Mouse (Mus musculus): ENCODE results near the gene Scamp2. TPM values are rescaled to one million over a fixed set of nuclear protein-coding genes. Genes with fewer than 3 reads are reported as not detected.

Gene Scamp2
- total RNA-seq (2017): 15.3 and 25.0 TPM in 2 replicates

DNA sequence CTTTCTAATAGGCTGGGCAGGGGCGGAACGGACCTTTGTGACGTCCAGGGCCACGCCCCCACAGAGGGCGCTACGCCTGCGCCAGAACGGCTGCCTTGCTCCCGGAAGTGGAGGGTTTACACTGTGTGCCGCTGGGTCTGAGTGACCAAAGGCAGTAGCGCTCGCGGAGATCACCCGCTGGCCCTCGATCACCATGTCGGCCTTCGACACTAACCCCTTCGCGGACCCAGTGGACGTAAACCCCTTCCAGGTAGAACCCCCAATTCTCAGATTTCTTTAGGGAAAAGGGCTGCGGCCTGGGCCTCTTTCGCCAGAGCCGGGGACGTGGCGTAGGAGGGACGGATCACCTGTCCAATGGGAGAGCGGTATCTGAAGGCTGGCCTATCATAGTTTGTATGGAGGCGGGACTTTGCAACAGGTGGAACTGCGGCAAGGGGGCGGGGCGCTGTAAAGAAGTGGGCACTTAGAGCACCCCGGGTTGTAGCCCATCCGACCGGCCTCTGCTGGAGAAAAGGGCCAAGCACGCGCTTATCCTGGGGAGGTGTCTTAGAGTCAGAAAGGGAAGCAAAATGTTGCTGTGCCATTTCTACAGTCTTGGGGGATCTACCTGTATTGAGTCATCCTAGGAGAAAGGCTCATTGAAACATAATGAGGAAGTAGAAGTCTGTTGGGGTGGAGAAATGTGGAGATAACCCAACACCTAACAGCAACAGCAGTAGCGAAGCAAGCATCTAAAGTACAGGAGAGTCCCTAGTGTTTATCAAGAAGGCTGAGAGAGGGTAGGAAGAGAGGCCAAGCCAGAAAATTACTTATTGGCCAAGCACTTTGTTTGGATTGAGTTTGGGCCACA lies at the start of gene Scamp2:
Scamp2 (plus strand) TSS at position 83 of the 850 bp plus-strand sequence.
- peak; percentile 92 to 96 for ATAC-seq (replicated peaks in 1 of 2; ENCODE audit: insufficient read depth in 1 of 2, low FRiP score in 2 of 2, low TSS enrichment in 1 of 2, low read depth in 1 of 2, poor library complexity in 2 of 2, severe bottlenecking in 2 of 2)

DNA sequence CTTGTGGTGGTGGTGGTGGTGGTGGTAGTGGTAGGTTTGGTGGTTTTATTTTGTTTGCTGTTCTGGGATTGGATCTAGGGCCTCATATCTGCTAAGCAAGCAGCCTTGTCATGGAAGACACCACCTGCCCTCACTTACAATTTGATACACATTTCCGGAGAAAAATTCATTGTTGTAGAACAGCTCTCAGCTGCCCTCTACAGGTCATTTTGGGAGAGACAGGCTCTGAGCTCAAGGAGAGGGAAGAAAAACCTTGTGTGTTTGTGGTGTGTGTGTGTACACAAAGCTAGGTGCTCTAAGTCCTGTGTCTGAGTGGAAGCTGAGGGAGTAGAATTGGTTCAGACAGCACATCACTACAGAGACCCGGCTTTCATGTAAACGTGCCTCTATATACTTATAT lies 43.6 kb upstream of the Scamp2 start:
- peak; percentile 39 to 51; a peak in 1 of 4 replicates for ATAC-seq (replicated peaks in 1 of 2; ENCODE audit: insufficient read depth in 1 of 2, low FRiP score in 2 of 2, low TSS enrichment in 1 of 2, low read depth in 1 of 2, poor library complexity in 2 of 2, severe bottlenecking in 2 of 2)

DNA sequence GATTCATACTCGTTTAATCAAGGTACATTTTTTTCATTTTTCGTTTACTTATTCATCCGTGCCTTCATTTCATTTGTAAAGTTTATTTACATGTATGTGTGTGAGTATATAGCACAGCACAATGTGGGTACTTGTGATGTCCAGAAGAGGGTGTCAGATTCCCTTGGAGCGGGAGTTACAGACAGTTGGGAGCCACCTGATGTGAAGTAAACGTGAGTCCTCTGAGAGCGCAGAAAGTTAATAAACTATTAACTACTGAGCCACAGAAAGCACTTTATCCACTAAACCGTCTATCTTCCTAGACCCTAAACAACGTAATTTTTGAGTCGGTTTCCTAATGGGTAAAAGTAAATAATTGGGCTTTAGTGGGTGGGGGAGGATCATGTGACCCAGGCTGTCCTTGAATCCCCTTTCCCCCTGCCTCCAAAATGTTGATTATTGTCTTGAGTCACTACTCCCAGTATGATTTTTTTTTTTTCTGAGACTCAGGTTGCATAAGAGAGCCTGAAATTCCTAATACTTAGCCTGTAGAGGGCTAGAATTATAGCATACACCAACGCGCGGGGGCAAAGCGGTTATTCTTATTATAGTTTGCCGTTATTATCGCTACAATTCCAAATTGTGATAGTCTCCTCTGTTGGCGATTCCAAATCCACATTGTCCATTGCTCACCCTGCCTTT lies 40.2 kb upstream of the Scamp2 start:
- ATAC-seq (replicated peaks in 1 of 2; ENCODE audit: insufficient read depth in 1 of 2, low FRiP score in 2 of 2, low TSS enrichment in 1 of 2, low read depth in 1 of 2, poor library complexity in 2 of 2, severe bottlenecking in 2 of 2): peak in 1 of 2 experiments; percentile 3; a peak in 1 of 4 replicates

DNA sequence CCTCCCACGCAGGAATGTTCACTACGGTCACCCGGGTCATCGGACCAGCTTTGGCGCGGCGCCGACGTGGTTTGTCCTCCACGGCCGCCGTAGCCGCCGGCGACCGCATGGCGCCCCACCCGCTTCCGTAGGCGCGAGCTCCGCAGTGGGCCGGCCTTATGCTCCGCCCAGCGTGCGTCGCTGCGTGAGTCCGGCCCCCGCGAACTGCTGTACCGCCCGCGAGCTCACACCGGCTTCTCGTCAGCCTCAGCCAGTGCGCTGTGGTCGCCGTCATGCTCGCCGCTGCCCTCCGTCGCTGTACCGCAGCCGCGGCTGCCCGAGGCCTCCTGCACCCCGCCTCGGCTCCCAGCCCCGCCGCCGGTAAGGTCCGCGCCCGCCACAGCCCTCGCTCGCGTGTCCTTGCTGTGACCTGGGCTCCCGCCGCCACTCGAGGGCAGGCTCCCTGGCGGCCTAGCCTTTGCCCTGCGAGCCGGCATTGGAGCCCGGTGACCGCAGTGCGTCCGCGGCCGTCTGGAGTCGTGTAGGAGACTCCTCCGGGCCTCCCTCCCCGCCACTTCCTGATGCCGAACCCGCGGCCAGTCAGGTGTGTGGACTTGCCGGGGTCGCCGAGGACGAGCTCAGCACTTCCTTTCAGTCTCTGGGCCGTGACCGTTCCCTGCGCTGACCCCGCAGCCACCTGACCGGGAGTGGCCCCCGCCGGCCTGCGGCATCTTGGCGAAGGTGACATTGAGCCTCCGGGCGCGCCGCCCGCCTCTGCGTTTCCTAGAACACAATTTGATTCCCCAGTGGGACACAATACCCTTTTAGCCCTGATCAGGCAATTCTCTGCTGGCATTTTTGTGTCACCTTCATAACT lies 39.5 kb upstream of the Scamp2 start, which contains the start of gene Cox5a:
Cox5a (plus strand) TSS at position 219 of the 856 bp plus-strand sequence.
- ATAC-seq (replicated peaks in 1 of 2; ENCODE audit: insufficient read depth in 1 of 2, low FRiP score in 2 of 2, low TSS enrichment in 1 of 2, low read depth in 1 of 2, poor library complexity in 2 of 2, severe bottlenecking in 2 of 2): peak; percentile 84 to 91

DNA sequence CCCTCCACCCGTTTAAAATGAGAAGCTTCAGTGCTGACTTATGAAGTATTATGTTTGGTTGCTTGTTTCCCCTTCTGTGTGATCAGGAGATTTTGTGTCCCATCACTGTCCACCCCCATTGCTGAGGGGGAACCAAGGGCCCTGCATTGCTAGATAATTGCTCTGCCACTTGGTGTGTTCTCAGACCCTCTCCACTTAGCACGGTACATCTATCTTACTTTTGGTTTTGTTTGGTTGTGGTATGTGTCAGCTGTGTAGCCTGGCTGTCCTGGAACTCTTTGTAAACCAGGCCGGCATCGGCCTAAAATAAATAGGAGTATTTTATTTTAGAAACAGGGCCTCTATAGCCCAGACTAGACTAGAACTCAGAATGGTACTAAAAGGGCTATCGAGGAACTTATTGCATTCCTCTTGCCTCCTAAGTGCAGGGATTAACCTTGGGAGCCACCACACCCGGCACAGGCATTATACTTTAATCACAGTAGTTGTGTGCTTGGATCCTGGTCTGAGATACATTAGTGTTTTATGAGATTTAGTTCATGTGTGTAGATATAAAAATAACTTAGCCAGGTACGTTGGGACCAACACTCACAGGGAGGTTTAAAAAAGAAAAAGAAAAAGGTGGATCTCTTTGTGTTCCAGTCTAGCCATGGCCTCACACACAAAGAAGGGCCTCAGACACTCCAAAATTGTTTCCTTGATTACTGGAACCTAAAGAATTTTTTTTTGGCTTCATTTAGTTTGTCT lies 38.5 kb upstream of the Scamp2 start:
- no peak for ATAC-seq (replicated peaks in 1 of 2; ENCODE audit: insufficient read depth in 1 of 2, low FRiP score in 2 of 2, low TSS enrichment in 1 of 2, low read depth in 1 of 2, poor library complexity in 2 of 2, severe bottlenecking in 2 of 2)

DNA sequence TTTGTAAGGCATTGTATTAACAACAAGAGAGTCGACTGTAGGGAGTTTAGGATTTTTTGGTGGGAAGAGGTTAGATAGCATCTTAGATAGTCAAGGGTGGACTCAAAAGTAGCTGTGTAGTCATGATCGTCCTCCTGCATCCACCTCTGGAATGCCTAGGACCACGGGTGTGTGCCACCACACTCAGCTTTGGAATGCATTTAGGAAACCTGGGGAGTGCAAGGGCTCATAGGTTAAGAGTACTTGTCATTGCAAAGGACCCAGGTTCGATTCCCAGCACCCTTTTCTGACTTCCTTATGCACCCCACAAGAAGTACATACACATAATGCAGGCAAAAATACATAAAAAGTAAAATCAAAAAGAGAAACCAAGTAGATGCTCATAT lies 37.9 kb upstream of the Scamp2 start:
- no peak for ATAC-seq (replicated peaks in 1 of 2; ENCODE audit: insufficient read depth in 1 of 2, low FRiP score in 2 of 2, low TSS enrichment in 1 of 2, low read depth in 1 of 2, poor library complexity in 2 of 2, severe bottlenecking in 2 of 2)

DNA sequence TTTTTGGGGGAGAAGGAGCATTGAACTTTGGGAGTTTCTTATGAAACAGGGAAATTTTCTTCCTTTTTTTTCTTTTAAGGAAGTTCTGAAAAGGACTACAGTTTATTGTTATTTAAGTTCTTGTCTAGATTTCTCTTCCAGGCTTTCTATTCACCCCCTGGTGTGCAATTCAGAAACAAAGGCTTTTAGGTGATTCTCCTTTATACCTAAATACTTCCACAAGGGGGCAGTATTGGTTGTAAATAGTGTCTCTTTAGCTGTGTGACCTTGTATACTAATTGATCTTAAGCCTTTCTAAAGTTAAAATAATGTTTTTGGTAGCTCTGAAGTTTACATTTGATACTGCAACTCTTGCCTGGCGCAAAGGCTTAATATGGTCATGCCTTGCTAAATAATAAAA lies 37.0 kb upstream of the Scamp2 start:
- peak in 1 of 2 experiments; percentile 44; a peak in 2 of 4 replicates for ATAC-seq (replicated peaks in 1 of 2; ENCODE audit: insufficient read depth in 1 of 2, low FRiP score in 2 of 2, low TSS enrichment in 1 of 2, low read depth in 1 of 2, poor library complexity in 2 of 2, severe bottlenecking in 2 of 2)

DNA sequence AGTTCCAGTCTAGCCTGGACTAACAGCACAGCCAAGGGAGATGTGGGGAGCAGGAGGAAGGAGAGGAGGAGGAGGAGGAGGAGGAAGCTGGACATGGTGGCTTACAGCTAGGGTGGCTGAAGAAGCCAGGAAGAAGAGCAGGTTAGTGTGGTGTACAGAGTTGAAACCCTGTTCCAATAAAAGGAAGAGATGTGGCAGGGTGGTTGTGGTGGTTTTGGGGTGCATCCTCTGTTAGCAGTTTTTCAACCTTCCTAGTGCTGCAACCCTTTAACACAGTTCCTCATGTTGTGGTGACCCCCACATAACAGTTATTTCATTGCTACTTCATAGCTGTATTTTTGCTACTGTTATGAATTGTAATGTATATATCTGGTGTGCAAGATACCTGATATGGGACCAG lies 36.3 kb upstream of the Scamp2 start:
- ATAC-seq (replicated peaks in 1 of 2; ENCODE audit: insufficient read depth in 1 of 2, low FRiP score in 2 of 2, low TSS enrichment in 1 of 2, low read depth in 1 of 2, poor library complexity in 2 of 2, severe bottlenecking in 2 of 2): peak; percentile 33 to 36; a peak in 3 of 4 replicates

DNA sequence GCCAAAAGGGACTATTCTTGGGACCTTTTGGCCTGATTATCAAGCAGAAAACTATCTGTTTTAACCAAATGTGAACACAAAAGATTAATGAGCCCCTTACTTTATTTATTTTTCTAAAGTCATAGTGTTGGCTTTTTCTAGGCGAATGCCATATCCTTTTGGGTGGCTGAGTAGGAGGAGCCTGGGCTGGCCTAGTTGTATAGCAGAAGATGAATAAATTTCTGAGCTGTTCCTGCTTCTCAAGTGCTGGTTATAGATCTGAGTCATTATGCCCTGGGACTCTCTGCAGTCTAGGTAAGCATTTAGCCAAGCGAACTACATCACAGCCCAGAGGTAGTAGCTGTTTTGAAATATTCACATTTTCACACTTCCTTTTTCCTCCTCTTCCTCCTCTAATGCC lies 35.2 kb upstream of the Scamp2 start:
- no peak for ATAC-seq (replicated peaks in 1 of 2; ENCODE audit: insufficient read depth in 1 of 2, low FRiP score in 2 of 2, low TSS enrichment in 1 of 2, low read depth in 1 of 2, poor library complexity in 2 of 2, severe bottlenecking in 2 of 2)

DNA sequence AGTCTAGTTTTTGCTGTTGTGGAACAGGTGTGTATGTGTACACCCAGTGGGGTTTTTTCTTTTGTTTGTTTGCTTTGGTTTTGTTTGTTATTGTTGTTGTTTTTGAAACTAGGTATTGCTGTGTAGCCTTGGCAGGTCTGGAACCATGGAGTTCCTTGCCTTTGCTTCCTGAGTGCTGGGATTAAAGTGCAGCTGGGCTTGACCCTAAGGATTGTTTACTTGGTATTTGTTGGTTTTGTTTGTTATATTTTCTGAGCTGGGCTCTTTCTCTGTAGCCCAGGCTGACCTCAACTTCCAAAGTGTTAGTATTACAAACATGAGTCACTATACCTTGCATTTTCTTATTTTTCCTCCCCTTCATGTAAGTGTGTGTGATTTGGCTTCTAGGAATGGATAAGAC lies 34.3 kb upstream of the Scamp2 start:
- no peak for ATAC-seq (replicated peaks in 1 of 2; ENCODE audit: insufficient read depth in 1 of 2, low FRiP score in 2 of 2, low TSS enrichment in 1 of 2, low read depth in 1 of 2, poor library complexity in 2 of 2, severe bottlenecking in 2 of 2)

DNA sequence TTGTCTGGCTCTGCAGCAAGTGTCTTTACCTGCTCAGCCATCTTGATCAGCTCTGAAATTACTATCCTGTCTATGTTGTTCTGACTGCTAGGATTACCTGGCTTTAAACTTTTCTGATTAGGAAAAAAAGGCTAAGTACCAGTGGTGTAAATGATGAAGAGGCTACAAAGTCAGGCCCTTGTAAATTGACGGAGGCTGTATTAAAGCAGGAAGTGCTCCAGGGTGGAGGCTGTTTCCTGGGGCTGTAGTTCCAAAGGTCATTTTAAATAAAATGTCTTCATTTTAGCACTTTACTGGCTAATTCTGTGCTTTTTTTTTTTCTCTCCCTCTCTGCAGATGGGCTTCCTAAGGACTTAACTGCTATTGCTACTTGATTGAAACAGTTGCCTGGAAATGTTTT lies 28.8 kb upstream of the Scamp2 start:
- no peak for ATAC-seq (replicated peaks in 1 of 2; ENCODE audit: insufficient read depth in 1 of 2, low FRiP score in 2 of 2, low TSS enrichment in 1 of 2, low read depth in 1 of 2, poor library complexity in 2 of 2, severe bottlenecking in 2 of 2)

DNA sequence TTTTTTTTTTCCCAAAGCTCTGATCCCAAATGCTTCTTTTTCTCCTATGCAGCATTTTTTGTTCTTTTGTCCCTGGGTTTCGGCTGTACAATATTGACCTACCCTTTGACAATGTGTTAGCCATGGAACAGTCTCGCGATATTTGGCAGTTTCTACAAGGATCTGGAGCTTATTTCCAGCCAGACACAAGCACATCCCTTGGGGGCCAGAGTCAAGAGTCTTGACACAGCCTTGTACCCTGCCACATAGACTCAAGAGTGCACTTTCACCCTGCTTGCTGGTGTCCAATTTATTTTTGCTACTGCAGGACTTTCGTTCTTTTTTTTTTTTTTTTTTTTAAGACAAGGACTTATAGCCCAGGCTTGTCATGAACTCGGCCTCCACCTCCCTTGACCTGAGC lies 24.4 kb upstream of the Scamp2 start:
- ATAC-seq (replicated peaks in 1 of 2; ENCODE audit: insufficient read depth in 1 of 2, low FRiP score in 2 of 2, low TSS enrichment in 1 of 2, low read depth in 1 of 2, poor library complexity in 2 of 2, severe bottlenecking in 2 of 2): no peak

DNA sequence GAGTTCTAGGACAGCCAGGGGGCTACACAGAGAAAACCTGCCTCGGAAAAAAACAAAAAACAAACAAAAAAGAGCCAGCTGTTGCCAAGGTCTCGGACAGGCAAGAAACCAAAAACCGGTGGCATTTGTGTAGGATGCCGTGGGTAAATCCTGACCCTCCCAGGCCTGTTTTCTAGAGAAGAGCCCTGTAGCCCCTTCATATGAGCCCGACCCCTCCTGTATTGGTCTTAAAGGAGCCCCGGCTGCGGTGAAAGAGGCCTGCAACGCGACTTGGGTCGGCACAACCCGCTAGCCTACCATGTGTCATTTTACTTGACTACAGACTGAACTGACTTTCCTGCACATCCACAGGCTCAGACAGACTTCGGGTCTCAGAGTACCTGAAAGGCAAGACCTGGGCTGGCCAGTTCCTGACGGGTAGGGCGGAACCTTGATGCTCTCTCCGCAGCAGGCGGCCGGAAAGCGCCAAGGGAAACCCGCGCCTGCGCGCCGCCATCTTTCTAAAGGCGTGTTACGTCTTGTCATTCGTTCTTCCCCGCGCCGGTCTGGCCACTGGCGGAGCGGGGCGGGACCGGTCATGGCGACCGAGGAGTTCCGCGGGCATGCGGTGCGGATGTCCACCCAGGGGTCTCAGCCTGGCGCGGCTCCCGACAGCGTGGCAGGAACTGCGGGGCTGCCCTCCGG lies 23.6 kb upstream of the Scamp2 start, which contains the start of gene Fam219b:
Fam219b (plus strand) TSS at position 485 of the 684 bp plus-strand sequence.
- peak; percentile 81 to 92 for ATAC-seq (replicated peaks in 1 of 2; ENCODE audit: insufficient read depth in 1 of 2, low FRiP score in 2 of 2, low TSS enrichment in 1 of 2, low read depth in 1 of 2, poor library complexity in 2 of 2, severe bottlenecking in 2 of 2)

DNA sequence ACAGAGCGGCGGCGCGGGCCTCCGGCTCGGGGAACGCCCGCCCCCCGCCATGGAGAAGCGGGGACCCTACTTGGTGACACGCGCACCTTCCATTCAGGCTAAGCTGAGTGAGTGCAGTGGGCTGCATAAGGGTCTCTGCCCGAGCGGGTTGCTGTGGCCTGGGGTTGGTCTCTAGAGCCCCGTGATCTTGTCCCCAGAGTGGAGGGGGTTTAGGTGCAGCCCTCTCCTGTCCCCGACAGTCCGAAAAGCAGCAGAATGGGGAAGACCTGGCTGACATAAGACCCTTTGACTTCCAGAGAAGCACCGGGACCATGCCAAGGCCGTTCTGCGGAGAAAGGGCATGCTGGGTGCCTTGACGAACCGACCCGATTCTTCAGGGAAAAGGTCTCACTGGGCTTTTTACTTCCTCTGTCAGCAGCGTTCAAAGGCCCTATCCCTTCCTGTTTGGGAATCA lies 23.0 kb upstream of the Scamp2 start:
- 0 out of 4 replicates have a peak, but pooled peaks of 1 of the 2 experiments have one; percentile 6 for ATAC-seq (replicated peaks in 1 of 2; ENCODE audit: insufficient read depth in 1 of 2, low FRiP score in 2 of 2, low TSS enrichment in 1 of 2, low read depth in 1 of 2, poor library complexity in 2 of 2, severe bottlenecking in 2 of 2)

DNA sequence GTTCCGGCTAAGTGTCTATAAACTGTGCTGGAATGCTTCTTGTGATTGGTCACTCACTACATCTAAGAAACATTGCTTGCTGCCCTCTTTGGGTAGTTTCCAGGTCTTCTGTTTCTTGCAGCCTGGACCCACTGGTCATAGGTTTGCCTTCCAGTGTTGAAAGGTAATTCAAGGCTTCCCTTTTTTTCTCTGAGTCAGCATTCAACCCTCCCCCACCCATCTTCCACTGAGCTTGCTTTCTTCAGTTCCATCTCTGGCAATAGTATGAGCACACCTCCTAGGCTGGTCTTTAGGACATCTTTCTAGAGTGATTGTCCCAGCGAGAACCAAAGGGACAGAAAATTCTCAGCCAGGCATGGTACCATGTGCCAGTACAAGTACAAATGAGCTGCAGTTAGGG lies 21.2 kb upstream of the Scamp2 start:
- no peak for ATAC-seq (replicated peaks in 1 of 2; ENCODE audit: insufficient read depth in 1 of 2, low FRiP score in 2 of 2, low TSS enrichment in 1 of 2, low read depth in 1 of 2, poor library complexity in 2 of 2, severe bottlenecking in 2 of 2)

DNA sequence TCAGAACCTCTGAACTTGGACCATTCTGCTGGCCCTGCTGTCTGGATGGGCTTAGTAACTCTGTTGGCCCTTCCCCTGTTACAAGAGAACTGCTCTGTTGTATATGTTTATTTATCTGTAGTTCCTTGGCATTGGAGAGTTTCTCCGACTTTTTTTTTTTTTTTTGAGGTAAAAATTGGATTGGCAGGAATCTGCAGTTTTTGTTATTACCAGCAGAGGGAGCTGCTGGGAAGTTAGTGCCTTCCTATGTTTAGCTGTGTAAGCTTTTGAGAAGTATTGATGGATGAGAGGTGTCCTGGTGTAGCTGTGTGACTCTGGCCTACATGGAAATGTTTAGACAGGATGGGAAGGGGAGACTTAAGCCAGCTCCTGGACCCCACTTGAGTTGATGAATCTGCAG lies 19.4 kb upstream of the Scamp2 start:
- no peak for ATAC-seq (replicated peaks in 1 of 2; ENCODE audit: insufficient read depth in 1 of 2, low FRiP score in 2 of 2, low TSS enrichment in 1 of 2, low read depth in 1 of 2, poor library complexity in 2 of 2, severe bottlenecking in 2 of 2)

All from hematopoietic stem cell, adult 5-6 weeks (primary cell).